Mouse (Mus musculus): ENCODE data around the gene Olfr994. TPM values are rescaled to one million over a fixed set of nuclear protein-coding genes. Genes with fewer than 3 reads are reported as not detected.

The Olfr994 gene
- not detected in 2 replicates for polyA plus RNA-seq (2014; fragmentation: Nextera tagmentation; extraction: Ambion mirVana)

- Histone ChIP-seq H3K4me2 (replicated peaks; ENCODE audit: low read depth, low read length) (no peak within 1 kb of the TSS), H3K9me3 (ENCODE audit: control insufficient read depth, low read depth, low read length) (no peaks in the 10 kb centered on the region), H3K4me3 (ENCODE audit: low read depth, low read length) (no peak within 1 kb of the TSS), H3K9ac (replicated peaks; ENCODE audit: low read depth, low read length) (no peak within 1 kb of the TSS), H3K36me3 (ENCODE audit: control insufficient read depth, insufficient read depth, low read length) (no peaks in the 10 kb centered on the region), H3K27ac (ENCODE audit: low read length) (no peak within 1 kb of the TSS), H3K27me3 (ENCODE audit: control insufficient read depth, insufficient read depth, low read length) (no peaks in the 10 kb centered on the region), H3K4me1 (ENCODE audit: control insufficient read depth, insufficient read depth, low read length) (no peaks in the 10 kb centered on the region)
- ATAC-seq (ENCODE audit: insufficient number of reproducible peaks, insufficient read depth, low FRiP score, low read depth) = no peak
- WGBS = 91% methylated on average over 3 of the region's 3 CpGs
Observed at GRCm38 (mm10) chr2:85436351-85436750, at the start of gene Olfr994. TSS of gene Olfr994 (minus strand) at chr2:85436451.

- WGBS = 76% methylated on average over 3 of the region's 3 CpGs
- Histone ChIP-seq H3K9me3 (ENCODE audit: control insufficient read depth, low read depth, low read length) (no peaks in the 10 kb centered on the region), H3K9ac (replicated peaks; ENCODE audit: low read depth, low read length) (no peak overlapping the region), H3K27me3 (ENCODE audit: control insufficient read depth, insufficient read depth, low read length) (no peaks in the 10 kb centered on the region), H3K4me2 (replicated peaks; ENCODE audit: low read depth, low read length) (no peak overlapping the region), H3K36me3 (ENCODE audit: control insufficient read depth, insufficient read depth, low read length) (no peaks in the 10 kb centered on the region), H3K4me1 (ENCODE audit: control insufficient read depth, insufficient read depth, low read length) (no peaks in the 10 kb centered on the region), H3K4me3 (ENCODE audit: low read depth, low read length) (no peak overlapping the region), H3K27ac (ENCODE audit: low read length) (no peak overlapping the region)
- ATAC-seq (ENCODE audit: insufficient number of reproducible peaks, insufficient read depth, low FRiP score, low read depth) = no peak
Observed at GRCm38 (mm10) chr2:85466801-85467325, 30.6 kb upstream of the Olfr994 start.

GRCm38 (mm10) chr2:85443539-85443938 lies 7.3 kb upstream of the Olfr994 start, which contains the start of gene Olfr995:
TSS of gene Olfr995 (minus strand) at chr2:85443639.
- Histone ChIP-seq H3K4me2 (replicated peaks; ENCODE audit: low read depth, low read length) (no peak within 1 kb of the TSS), H3K4me3 (ENCODE audit: low read depth, low read length) (no peak within 1 kb of the TSS), H3K9me3 (ENCODE audit: control insufficient read depth, low read depth, low read length) (no peaks in the 10 kb centered on the region), H3K4me1 (ENCODE audit: control insufficient read depth, insufficient read depth, low read length) (no peaks in the 10 kb centered on the region), H3K9ac (replicated peaks; ENCODE audit: low read depth, low read length) (no peak within 1 kb of the TSS), H3K36me3 (ENCODE audit: control insufficient read depth, insufficient read depth, low read length) (no peaks in the 10 kb centered on the region), H3K27ac (ENCODE audit: low read length) (no peak within 1 kb of the TSS), H3K27me3 (ENCODE audit: control insufficient read depth, insufficient read depth, low read length) (no peaks in the 10 kb centered on the region)
- no peak for ATAC-seq (ENCODE audit: insufficient number of reproducible peaks, insufficient read depth, low FRiP score, low read depth)
- 21% methylated on average over 1 of the region's 1 CpGs for WGBS

- no peak overlapping the region for H3K9ac ChIP-seq (replicated peaks; ENCODE audit: low read depth, low read length)
- H3K4me1 ChIP-seq (ENCODE audit: control insufficient read depth, insufficient read depth, low read length) = no peaks in the 10 kb centered on the region
- no peak overlapping the region for H3K4me2 ChIP-seq (replicated peaks; ENCODE audit: low read depth, low read length)
- H3K27ac ChIP-seq (ENCODE audit: low read length) = no peak overlapping the region
- H3K4me3 ChIP-seq (ENCODE audit: low read depth, low read length) = no peak overlapping the region
- ATAC-seq (ENCODE audit: insufficient number of reproducible peaks, insufficient read depth, low FRiP score, low read depth) = no peak
- no peaks in the 10 kb centered on the region for H3K27me3 ChIP-seq (ENCODE audit: control insufficient read depth, insufficient read depth, low read length)
- no peaks in the 10 kb centered on the region for H3K36me3 ChIP-seq (ENCODE audit: control insufficient read depth, insufficient read depth, low read length)
- no peaks in the 10 kb centered on the region for H3K9me3 ChIP-seq (ENCODE audit: control insufficient read depth, low read depth, low read length)
Observed at GRCm38 (mm10) chr2:85442546-85442945, 6.3 kb upstream of the Olfr994 start.

GRCm38 (mm10) chr2:85425893-85426292 lies 10.4 kb downstream of the Olfr994 start:
- no peak for ATAC-seq (ENCODE audit: insufficient number of reproducible peaks, insufficient read depth, low FRiP score, low read depth)
- Histone ChIP-seq H3K36me3 (ENCODE audit: control insufficient read depth, insufficient read depth, low read length) (no peaks in the 10 kb centered on the region), H3K4me2 (replicated peaks; ENCODE audit: low read depth, low read length) (no peak overlapping the region), H3K4me1 (ENCODE audit: control insufficient read depth, insufficient read depth, low read length) (no peaks in the 10 kb centered on the region), H3K27ac (ENCODE audit: low read length) (no peak overlapping the region), H3K4me3 (ENCODE audit: low read depth, low read length) (no peak overlapping the region), H3K9ac (replicated peaks; ENCODE audit: low read depth, low read length) (no peak overlapping the region), H3K9me3 (ENCODE audit: control insufficient read depth, low read depth, low read length) (no peaks in the 10 kb centered on the region), H3K27me3 (ENCODE audit: control insufficient read depth, insufficient read depth, low read length) (no peaks in the 10 kb centered on the region)
- 71% methylated on average over 1 of the region's 1 CpGs for WGBS

- Histone ChIP-seq H3K36me3 (ENCODE audit: control insufficient read depth, insufficient read depth, low read length) (no peaks in the 10 kb centered on the region), H3K27ac (ENCODE audit: low read length) (no peak within 1 kb of the TSS), H3K4me2 (replicated peaks; ENCODE audit: low read depth, low read length) (no peak within 1 kb of the TSS), H3K9me3 (ENCODE audit: control insufficient read depth, low read depth, low read length) (no peaks in the 10 kb centered on the region), H3K9ac (replicated peaks; ENCODE audit: low read depth, low read length) (no peak within 1 kb of the TSS), H3K27me3 (ENCODE audit: control insufficient read depth, insufficient read depth, low read length) (no peaks in the 10 kb centered on the region), H3K4me3 (ENCODE audit: low read depth, low read length) (no peak within 1 kb of the TSS), H3K4me1 (ENCODE audit: control insufficient read depth, insufficient read depth, low read length) (no peaks in the 10 kb centered on the region)
- ATAC-seq (ENCODE audit: insufficient number of reproducible peaks, insufficient read depth, low FRiP score, low read depth) = no peak
Observed at GRCm38 (mm10) chr2:85414777-85415176, 21.5 kb downstream of the Olfr994 start, which contains the start of gene Olfr993. TSS of gene Olfr993 (minus strand) at chr2:85414877.

- no peak within 1 kb of the TSS for H3K4me3 ChIP-seq (ENCODE audit: low read depth, low read length)
- no peak within 1 kb of the TSS for H3K4me2 ChIP-seq (replicated peaks; ENCODE audit: low read depth, low read length)
- no peak within 1 kb of the TSS for H3K27ac ChIP-seq (ENCODE audit: low read length)
- 35% methylated on average over 2 of the region's 2 CpGs for WGBS
- no peaks in the 10 kb centered on the region for H3K4me1 ChIP-seq (ENCODE audit: control insufficient read depth, insufficient read depth, low read length)
- ATAC-seq (ENCODE audit: insufficient number of reproducible peaks, insufficient read depth, low FRiP score, low read depth) = no peak
- no peak within 1 kb of the TSS for H3K9ac ChIP-seq (replicated peaks; ENCODE audit: low read depth, low read length)
- H3K9me3 ChIP-seq (ENCODE audit: control insufficient read depth, low read depth, low read length) = no peaks in the 10 kb centered on the region
- H3K27me3 ChIP-seq (ENCODE audit: control insufficient read depth, insufficient read depth, low read length) = no peaks in the 10 kb centered on the region
- H3K36me3 ChIP-seq (ENCODE audit: control insufficient read depth, insufficient read depth, low read length) = no peaks in the 10 kb centered on the region
Observed at GRCm38 (mm10) chr2:85409369-85409768, 26.9 kb downstream of the Olfr994 start, which contains the start of gene Olfr992. TSS of gene Olfr992 (minus strand) at chr2:85409469.

Other genes with a start within 250 kb of the Olfr994 start
- gene Lrrc55, start 239.3 kb downstream of the Olfr994 start, polyA plus RNA-seq (2014; fragmentation: Nextera tagmentation; extraction: Ambion mirVana) = 2.7 and 3.0 TPM in 2 replicates
- not detected in 2 replicates for gene Olfr987, start 97.1 kb downstream of the Olfr994 start, polyA plus RNA-seq (2014; fragmentation: Nextera tagmentation; extraction: Ambion mirVana)
- not detected in 2 replicates for gene Olfr988, start 73.2 kb downstream of the Olfr994 start, polyA plus RNA-seq (2014; fragmentation: Nextera tagmentation; extraction: Ambion mirVana)
- gene Olfr992, start 27.0 kb downstream of the Olfr994 start, polyA plus RNA-seq (2014; fragmentation: Nextera tagmentation; extraction: Ambion mirVana) = not detected in 2 replicates
- not detected in 2 replicates for gene Olfr993, start 21.6 kb downstream of the Olfr994 start, polyA plus RNA-seq (2014; fragmentation: Nextera tagmentation; extraction: Ambion mirVana)
- not detected in 2 replicates for gene Olfr995, start 7.2 kb upstream of the Olfr994 start, polyA plus RNA-seq (2014; fragmentation: Nextera tagmentation; extraction: Ambion mirVana)
- gene 4833423E24Rik, start 82.6 kb upstream of the Olfr994 start, polyA plus RNA-seq (2014; fragmentation: Nextera tagmentation; extraction: Ambion mirVana) = 3.3 and 3.4 TPM in 2 replicates
- gene Olfr996, start 142.8 kb upstream of the Olfr994 start, polyA plus RNA-seq (2014; fragmentation: Nextera tagmentation; extraction: Ambion mirVana) = not detected in 2 replicates
- gene Olfr998, start 152.5 kb upstream of the Olfr994 start, polyA plus RNA-seq (2014; fragmentation: Nextera tagmentation; extraction: Ambion mirVana) = not detected in 2 replicates
- not detected in 2 replicates for gene Olfr1000, start 175.5 kb upstream of the Olfr994 start, polyA plus RNA-seq (2014; fragmentation: Nextera tagmentation; extraction: Ambion mirVana)
- not detected in 2 replicates for gene Olfr1002, start 214.3 kb upstream of the Olfr994 start, polyA plus RNA-seq (2014; fragmentation: Nextera tagmentation; extraction: Ambion mirVana)
- gene Olfr154, start 228.0 kb upstream of the Olfr994 start, polyA plus RNA-seq (2014; fragmentation: Nextera tagmentation; extraction: Ambion mirVana) = not detected in 2 replicates
- not detected in 2 replicates for gene Olfr1006, start 242.3 kb upstream of the Olfr994 start, polyA plus RNA-seq (2014; fragmentation: Nextera tagmentation; extraction: Ambion mirVana)